Mouse (Mus musculus) heart, embryonic 10.5 days (tissue): ENCODE measurements around the gene Ace3. TPM values are rescaled to one million over a fixed set of nuclear protein-coding genes. Genes with fewer than 3 reads are reported as not detected.
A peak's percentile ranks its signal among the peaks of the same experiment; 100 is the strongest.

ENCODE experiments used
- DNase-seq: peaks from one replicate; pipeline ENCODE4 v3.0.0-alpha.2; 2017; ENCODE audit warnings: low spot score
- H3K27ac ChIP-seq: fragments of 300-500 bp; sonication (generic); 2 replicates; pipeline ENCODE4 v1.5.1; 2016; ENCODE audit warnings: mild to moderate bottlenecking
- H3K27me3 ChIP-seq: fragments of 300-500 bp; sonication (generic); 2 replicates; pipeline ENCODE4 v1.6.1; 2016; ENCODE audit warnings: mild to moderate bottlenecking; ENCODE audit not compliant: poor library complexity, insufficient read depth, severe bottlenecking
- H3K36me3 ChIP-seq: fragments of 300-500 bp; sonication (generic); 2 replicates; pipeline ENCODE4 v1.6.1; 2016; ENCODE audit warnings: mild to moderate bottlenecking, moderate library complexity
- H3K4me1 ChIP-seq: fragments of 300-500 bp; sonication (generic); 2 replicates; pipeline ENCODE4 v1.6.1; 2016; ENCODE audit warnings: mild to moderate bottlenecking
- H3K4me3 ChIP-seq: fragments of 300-500 bp; sonication (generic); 2 replicates; pipeline ENCODE4 v1.5.1; 2016; ENCODE audit warnings: mild to moderate bottlenecking, moderate library complexity
- H3K9me3 ChIP-seq: fragments of 300-500 bp; sonication (generic); 2 replicates; pipeline ENCODE4 v1.6.1; 2016; ENCODE audit warnings: mild to moderate bottlenecking, moderate library complexity
- WGBS: fragments of 180-500 bp; shearing (Covaris S2); methylation state at CpG from one replicate; pipeline ENCODE4 v1.1.7; 2016; 5-methylcytosine and 5-hydroxymethylcytosine counted together
- polyA plus RNA-seq: library from polyadenylated mRNA; unstranded; fragments of >200 nt; fragmentation: Nextera tagmentation; extraction: Ambion mirVana; gene quantifications from 2 replicates; pipeline ENCODE4 v1.2.1, GENCODE M21; 2016

Gene Ace3
- polyA plus RNA-seq, 1 experiment from 2014 or later, result not detected

DNA sequence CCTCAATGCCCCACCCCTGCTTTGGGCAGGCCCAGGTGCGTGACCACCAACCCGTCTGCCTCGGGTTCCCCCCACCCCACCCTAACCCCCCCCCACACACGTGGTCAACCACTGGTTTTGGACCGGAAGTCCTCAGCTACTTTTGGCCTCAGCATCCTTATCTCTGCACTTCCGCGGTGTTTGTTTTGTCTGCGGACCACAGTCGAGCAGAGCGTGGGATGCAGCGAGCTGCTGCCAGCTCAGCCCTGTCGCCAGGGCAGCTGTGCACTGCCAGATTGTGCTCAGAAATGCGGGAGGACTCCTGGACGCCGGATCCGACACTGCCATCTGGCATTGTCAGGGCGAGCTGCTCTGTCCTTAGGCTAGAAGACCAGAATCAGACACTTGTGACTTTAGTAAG, 35.1 kb upstream of the Ace3 start:
- no peak overlapping the region for H3K27ac ChIP-seq

GRCm38 (mm10) chr11:105964691-105965090, 29.8 kb upstream of the Ace3 start:
- 64% methylated on average over 5 of the region's 5 CpGs for WGBS
- no peak overlapping the region for H3K27ac ChIP-seq

More for the DNA sequence above, 35.1 kb upstream of the Ace3 start:
- Histone ChIP-seq H3K36me3 (no peaks in the 10 kb centered on the region), H3K27me3 (no peaks in the 10 kb centered on the region; the same call in 1 of the 2 replicates), H3K4me1 (peaks cover 14% of the 10 kb centered on the region), H3K4me3 (peak overlapping the region; percentile 34; the same call in 1 of the 2 replicates), H3K9me3 (no peaks in the 10 kb centered on the region)
- WGBS, result 15% methylated on average over 17 of the region's 17 CpGs
- DNase-seq, result no peak

DNA sequence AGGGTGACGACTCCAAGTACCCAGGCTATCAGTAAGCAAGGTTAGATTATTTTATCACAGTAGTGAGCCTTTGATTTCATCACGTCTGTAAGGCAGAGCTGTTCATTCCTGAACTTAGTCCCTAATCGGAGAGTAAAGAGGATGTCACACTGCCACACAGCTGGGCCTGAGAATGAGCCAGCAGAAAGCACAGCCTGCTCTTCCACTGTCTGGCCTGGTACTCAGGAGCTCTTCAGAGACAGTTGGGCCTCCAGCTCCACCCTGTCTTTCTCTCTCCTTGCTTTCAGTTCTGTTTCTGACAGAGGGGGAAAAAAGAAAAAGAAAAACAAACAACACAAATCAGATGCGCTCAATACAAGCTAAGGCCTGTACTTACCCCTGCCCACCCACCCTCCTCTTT, 28.2 kb upstream of the Ace3 start:
- no peak overlapping the region for H3K4me3 ChIP-seq
- DNase-seq, result no peak
- H3K27ac ChIP-seq, result no peak overlapping the region
- peaks cover 21% of the 10 kb centered on the region for H3K4me1 ChIP-seq
- no peaks in the 10 kb centered on the region for H3K9me3 ChIP-seq
- 53% methylated on average over 4 of the region's 4 CpGs for WGBS
- no peaks in the 10 kb centered on the region for H3K36me3 ChIP-seq
- H3K27me3 ChIP-seq, result peaks cover 59% of the 10 kb centered on the region

More at GRCm38 (mm10) chr11:105964691-105965090, 29.8 kb upstream of the Ace3 start:
- Histone ChIP-seq H3K27me3 (peaks cover 43% of the 10 kb centered on the region), H3K36me3 (no peaks in the 10 kb centered on the region), H3K4me1 (peaks cover 25% of the 10 kb centered on the region), H3K4me3 (no peak overlapping the region), H3K9me3 (no peaks in the 10 kb centered on the region)
- DNase-seq, result no peak

GRCm38 (mm10) chr11:105967741-105968574, 26.5 kb upstream of the Ace3 start, which contains the start of gene Ace:
Gene Ace (plus strand): TSS chr11:105967945.
- 0 out of 2 replicates have a peak within 1 kb of the TSS, but pooled peaks have one; percentile 24 for H3K27ac ChIP-seq
- DNase-seq, result no peak
- WGBS, result under 1% methylated on average over 75 of the region's 76 CpGs
- H3K4me3 ChIP-seq, result peak within 1 kb of the TSS; percentile 70
- H3K36me3 ChIP-seq, result no peaks in the 10 kb centered on the region
- H3K27me3 ChIP-seq, result peaks cover 76% of the 10 kb centered on the region
- H3K9me3 ChIP-seq, result no peaks in the 10 kb centered on the region
- peaks cover 21% of the 10 kb centered on the region for H3K4me1 ChIP-seq

DNA sequence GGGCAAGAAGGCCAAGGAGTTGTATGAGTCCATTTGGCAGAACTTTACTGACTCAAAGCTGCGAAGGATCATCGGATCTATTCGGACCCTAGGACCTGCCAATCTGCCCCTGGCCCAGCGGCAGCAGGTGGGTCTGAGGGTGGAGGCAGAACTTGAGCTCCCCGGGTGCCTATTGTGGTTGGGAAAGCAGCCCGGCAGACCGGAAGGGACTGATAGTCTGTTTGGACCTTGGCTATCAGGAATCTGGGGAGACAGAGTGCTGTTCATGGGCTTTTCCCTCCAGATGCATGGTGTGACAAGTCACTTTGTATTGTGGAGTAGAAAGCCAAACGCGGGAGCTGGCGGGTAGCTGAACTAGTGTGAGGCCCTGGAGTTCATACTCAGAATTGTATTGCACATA, 25.5 kb upstream of the Ace3 start:
- H3K27me3 ChIP-seq, result peaks cover 85% of the 10 kb centered on the region
- H3K9me3 ChIP-seq, result no peaks in the 10 kb centered on the region
- no peaks in the 10 kb centered on the region for H3K36me3 ChIP-seq
- no peak for DNase-seq
- H3K4me1 ChIP-seq, result peaks cover 21% of the 10 kb centered on the region
- no peak overlapping the region for H3K4me3 ChIP-seq
- 39% methylated on average over 10 of the region's 10 CpGs for WGBS
- H3K27ac ChIP-seq, result no peak overlapping the region

GRCm38 (mm10) chr11:105969516-105969915, 25.0 kb upstream of the Ace3 start:
- H3K27me3 ChIP-seq, result peaks cover 91% of the 10 kb centered on the region
- no peak overlapping the region for H3K27ac ChIP-seq
- 48% methylated on average over 1 of the region's 1 CpGs for WGBS
- DNase-seq, result no peak
- H3K4me3 ChIP-seq, result no peak overlapping the region
- H3K4me1 ChIP-seq, result peaks cover 21% of the 10 kb centered on the region
- no peaks in the 10 kb centered on the region for H3K9me3 ChIP-seq
- no peaks in the 10 kb centered on the region for H3K36me3 ChIP-seq

GRCm38 (mm10) chr11:105974593-105974992, 19.9 kb upstream of the Ace3 start:
- no peaks in the 10 kb centered on the region for H3K9me3 ChIP-seq
- no peak overlapping the region for H3K4me3 ChIP-seq
- no peaks in the 10 kb centered on the region for H3K4me1 ChIP-seq
- no peaks in the 10 kb centered on the region for H3K36me3 ChIP-seq
- peaks cover 57% of the 10 kb centered on the region for H3K27me3 ChIP-seq
- DNase-seq, result no peak
- 88% methylated on average over 6 of the region's 6 CpGs for WGBS
- no peak overlapping the region for H3K27ac ChIP-seq

DNA sequence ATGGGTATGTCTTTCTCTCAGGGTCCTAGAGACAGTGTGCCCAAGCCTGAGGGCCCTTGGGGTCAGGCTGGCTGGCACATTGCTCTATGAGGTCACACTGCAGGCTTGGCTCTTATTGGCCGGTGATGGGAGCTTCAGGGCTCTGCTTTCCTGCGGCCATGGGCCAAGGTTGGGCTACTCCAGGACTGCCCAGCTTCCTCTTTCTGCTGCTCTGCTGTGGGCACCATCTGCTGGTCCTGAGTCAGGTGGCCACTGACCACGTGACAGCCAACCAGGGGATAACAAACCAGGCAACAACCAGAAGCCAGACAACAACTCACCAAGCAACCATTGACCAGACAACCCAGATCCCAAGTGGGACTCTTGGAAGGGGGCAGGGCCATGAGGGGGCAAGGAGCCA, 19.4 kb upstream of the Ace3 start:
- 69% methylated on average over 3 of the region's 3 CpGs for whole genome bisulfite sequencing
- Histone ChIP-seq H3K9me3 (no peaks in the 10 kb centered on the region), H3K4me3 (no peak overlapping the region), H3K27me3 (peaks cover 53% of the 10 kb centered on the region), H3K4me1 (no peaks in the 10 kb centered on the region), H3K27ac (no peak overlapping the region), H3K36me3 (no peaks in the 10 kb centered on the region)
- no peak for DNase-seq

DNA sequence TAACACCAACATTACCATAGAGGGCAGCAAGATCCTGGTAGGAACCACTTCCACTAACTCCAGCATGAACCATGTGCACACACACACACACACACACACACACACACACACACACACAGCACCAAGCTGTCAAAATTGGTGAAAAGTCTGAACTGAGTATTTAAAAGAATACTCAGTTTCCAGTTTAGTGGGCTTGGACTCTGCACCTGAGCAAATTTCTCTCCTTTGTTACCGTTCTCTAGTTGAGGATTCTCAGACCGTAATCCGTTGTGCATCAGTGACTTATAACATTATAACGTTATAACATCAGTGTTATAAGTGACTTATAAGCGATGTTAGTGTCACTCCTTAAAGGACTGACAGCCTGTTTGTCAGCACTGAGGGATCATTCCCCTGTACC, 18.8 kb upstream of the Ace3 start:
- Histone ChIP-seq H3K36me3 (no peaks in the 10 kb centered on the region), H3K27me3 (peaks cover 48% of the 10 kb centered on the region), H3K4me1 (no peaks in the 10 kb centered on the region), H3K4me3 (no peak overlapping the region), H3K9me3 (no peaks in the 10 kb centered on the region), H3K27ac (no peak overlapping the region)
- DNase-seq, result no peak
- 84% methylated on average over 5 of the region's 5 CpGs for WGBS

DNA sequence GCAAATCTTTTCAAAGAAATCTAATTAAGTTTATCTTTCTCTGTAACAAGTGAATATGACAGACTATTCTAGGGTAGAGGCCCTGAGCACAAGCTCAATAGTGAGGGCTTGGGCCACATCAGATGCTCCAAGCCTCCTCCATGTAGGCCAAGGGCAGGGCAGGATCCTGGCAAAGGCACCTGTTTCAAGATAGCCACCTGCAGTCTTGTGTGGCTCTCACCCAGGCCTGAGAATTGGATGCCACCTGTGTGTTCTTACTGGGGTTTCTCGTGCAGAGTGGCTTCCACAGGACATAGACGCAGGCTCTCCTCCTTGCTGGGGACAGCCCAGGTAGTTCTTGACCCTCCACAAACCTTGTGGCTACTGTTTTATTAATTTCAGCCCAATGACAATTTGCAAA, 16.2 kb upstream of the Ace3 start:
- no peak overlapping the region for H3K4me3 ChIP-seq
- H3K4me1 ChIP-seq, result no peaks in the 10 kb centered on the region
- WGBS, result 72% methylated on average over 2 of the region's 2 CpGs
- no peak for DNase-seq
- H3K9me3 ChIP-seq, result no peaks in the 10 kb centered on the region
- H3K27ac ChIP-seq, result no peak overlapping the region
- H3K27me3 ChIP-seq, result peaks cover 31% of the 10 kb centered on the region
- no peaks in the 10 kb centered on the region for H3K36me3 ChIP-seq

GRCm38 (mm10) chr11:105978634-105979033, 15.8 kb upstream of the Ace3 start:
- Histone ChIP-seq H3K36me3 (no peaks in the 10 kb centered on the region), H3K4me3 (no peak overlapping the region), H3K9me3 (no peaks in the 10 kb centered on the region), H3K4me1 (no peaks in the 10 kb centered on the region), H3K27me3 (peaks cover 27% of the 10 kb centered on the region), H3K27ac (no peak overlapping the region)
- WGBS, result 67% methylated on average over 5 of the region's 5 CpGs
- no peak for DNase-seq

DNA sequence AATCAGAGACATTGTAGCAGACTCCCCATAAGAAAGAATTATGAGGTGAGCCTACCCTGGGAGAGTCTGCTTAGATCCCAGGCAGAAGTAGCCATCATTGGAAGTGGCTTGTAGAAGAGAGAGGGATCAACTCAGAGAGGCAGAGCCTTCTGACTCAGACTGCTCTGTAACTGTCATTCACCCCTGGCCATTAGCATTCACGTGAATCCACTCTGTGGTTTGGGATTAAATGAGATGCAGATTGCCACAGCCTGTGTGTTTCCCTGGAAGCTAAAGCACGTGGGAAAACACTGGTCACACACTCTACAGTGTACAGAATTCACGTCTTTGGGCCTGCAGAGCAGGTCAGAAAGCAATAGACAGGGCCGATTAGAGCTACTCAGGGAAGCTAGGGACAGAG, 10.0 kb upstream of the Ace3 start:
- no peaks in the 10 kb centered on the region for H3K4me1 ChIP-seq
- H3K36me3 ChIP-seq, result no peaks in the 10 kb centered on the region
- DNase-seq, result no peak
- no peak overlapping the region for H3K27ac ChIP-seq
- H3K9me3 ChIP-seq, result no peaks in the 10 kb centered on the region
- 70% methylated on average over 4 of the region's 4 CpGs for WGBS
- H3K4me3 ChIP-seq, result no peak overlapping the region
- peaks cover 10% of the 10 kb centered on the region for H3K27me3 ChIP-seq

DNA sequence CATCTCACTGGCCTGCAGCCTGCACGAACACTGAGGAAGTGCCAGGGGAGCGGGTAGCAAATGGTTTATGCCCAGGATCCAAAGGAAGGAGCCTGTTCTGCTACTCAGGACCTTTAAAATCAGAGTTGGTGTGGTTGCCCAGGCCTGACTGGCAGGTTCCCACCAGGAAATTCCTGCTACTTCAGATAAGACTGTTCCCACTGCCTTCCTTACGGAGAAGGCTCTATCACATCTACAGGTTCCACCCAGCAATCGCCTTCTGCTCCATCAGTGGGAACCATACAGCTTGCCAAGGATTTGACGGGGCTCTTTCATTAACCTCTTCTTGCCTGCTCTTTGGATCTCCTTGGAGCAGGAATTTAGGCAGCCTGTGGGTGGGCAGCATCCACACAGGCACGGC, 7.0 kb upstream of the Ace3 start:
- Histone ChIP-seq H3K27me3 (no peaks in the 10 kb centered on the region; the same call in 1 of the 2 replicates), H3K9me3 (no peaks in the 10 kb centered on the region), H3K27ac (no peak overlapping the region), H3K36me3 (no peaks in the 10 kb centered on the region), H3K4me3 (no peak overlapping the region), H3K4me1 (no peaks in the 10 kb centered on the region)
- 54% methylated on average over 6 of the region's 6 CpGs for WGBS
- no peak for DNase-seq
